In genomic region chr13:28892896-28893295, GRCm38 (mm10) we compare ENCODE assay signal across 25 mouse cellular contexts.
"Had no signal": no experiment of that assay in that cellular context is flagged by ENCODE, and none has a peak within 500 bp of the region (broad histone marks: within the 10 kb centered on the region; RNA-seq: fewer than 3 reads in every experiment).

No protein-coding gene starts in this region.

- H3K9me3 ChIP-seq: limb, embryonic 10.5 days; liver, embryonic 12.5 days had no signal

- H3K4me1 ChIP-seq: hindbrain, embryonic 10.5 days; hindbrain, embryonic 12.5 days; limb, embryonic 10.5 days; liver, embryonic 12.5 days had no signal

- DNase-seq: gastrocnemius, adult 2 months; gastrocnemius, postnatal 10 days; gastrocnemius, postnatal 25 days; heart, adult 2 months; heart, postnatal 10 days; heart, postnatal 4 days; kidney, adult 18-20 months; kidney, adult 8-10 months; kidney, postnatal 10 days; kidney, postnatal 25 days; kidney, postnatal 4 days; liver had no signal

- ATAC-seq: hindbrain, embryonic 16.5 days; inflammation-experienced regulatory T-cells, adult 6 months; intestine, postnatal 0 days; liver, embryonic 12.5 days had no signal

- H3K4me2 ChIP-seq: heart, embryonic 11.5 days; hindbrain, embryonic 12.5 days; hindbrain, embryonic 14.5 days; limb, embryonic 12.5 days; liver, embryonic 12.5 days had no signal

- H3K27ac ChIP-seq: gastrocnemius, adult 2 months; heart, adult 2 months; hindbrain, embryonic 10.5 days; hindbrain, embryonic 12.5 days; hindbrain, embryonic 14.5 days; layer of hippocampus, adult 2 months; left cerebral cortex, adult 2 months; limb, embryonic 10.5 days; limb, embryonic 12.5 days; liver, embryonic 12.5 days; liver, embryonic 14.5 days had no signal

- H3K9ac ChIP-seq: hindbrain, embryonic 12.5 days; hindbrain, embryonic 14.5 days; limb, embryonic 12.5 days; liver, embryonic 12.5 days; liver, embryonic 14.5 days had no signal

- H3K27me3 ChIP-seq: hindbrain, embryonic 12.5 days had no signal

- H3K4me3 ChIP-seq: gastrocnemius, adult 2 months; heart, adult 2 months; hindbrain, embryonic 10.5 days; hindbrain, embryonic 12.5 days; layer of hippocampus, adult 2 months; left cerebral cortex, adult 2 months; limb, embryonic 10.5 days; limb, embryonic 12.5 days; liver, embryonic 12.5 days had no signal

- H3K36me3 ChIP-seq: hindbrain, embryonic 10.5 days; hindbrain, embryonic 12.5 days; limb, embryonic 10.5 days; limb, embryonic 12.5 days; liver, embryonic 12.5 days had no signal
